8 mouse cellular contexts compared by ENCODE assay signal in the genomic region with DNA sequence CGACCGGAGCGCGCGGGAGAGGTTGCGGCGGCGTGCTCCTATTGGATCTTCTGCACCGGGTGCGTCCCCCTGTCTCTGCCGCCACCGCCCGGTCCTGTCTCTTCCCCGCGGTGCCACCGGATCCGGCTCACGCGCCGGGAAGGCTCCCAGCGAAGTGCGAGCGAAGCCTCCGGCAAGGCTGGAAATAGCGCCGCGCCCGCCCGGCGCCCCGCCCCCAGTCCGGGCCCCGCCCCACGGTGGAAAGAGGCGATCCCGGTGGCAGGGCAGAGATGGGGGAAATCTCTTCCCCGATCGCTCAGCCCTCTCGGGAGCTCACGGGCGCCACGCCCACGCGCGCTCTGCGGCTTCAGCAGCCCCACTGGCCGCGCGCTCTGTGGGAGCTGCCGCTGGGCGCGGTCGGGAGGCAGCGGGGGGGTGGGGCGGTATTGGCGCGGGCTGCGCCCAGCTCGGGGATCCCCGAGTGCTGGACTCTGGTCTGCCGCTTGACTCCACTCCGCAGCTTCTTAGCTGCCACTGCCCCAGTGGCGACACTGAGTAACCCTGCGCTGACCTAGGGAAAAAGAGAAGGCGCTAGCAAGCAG. TPM values are rescaled to one million over a fixed set of nuclear protein-coding genes. Genes with fewer than 3 reads are reported as not detected.
DNase-seq lines count a peak whose midpoint lies in the region; ATAC-seq and TF ChIP-seq lines count a peak whose summit lies in the region.

A gene (minus strand): TSS at position 181 of the 581 bp plus-strand sequence.

- H3K9ac ChIP-seq in liver, embryonic 16.5 days (ENCODE audit: low read depth, low read length): no peak within 1 kb of the TSS
- H3K9ac ChIP-seq in neural tube, embryonic 15.5 days (replicated peaks): peak within 1 kb of the TSS; percentile 61

- H3K4me2 ChIP-seq in liver, embryonic 16.5 days (ENCODE audit: low read depth, low read length): peak within 1 kb of the TSS; percentile 63
- H3K4me2 ChIP-seq in neural tube, embryonic 15.5 days: peak within 1 kb of the TSS; percentile 98

- no peaks in the 10 kb centered on the region for H3K9me3 ChIP-seq in liver, embryonic 16.5 days (replicated peaks; ENCODE audit: control insufficient read depth, low read length)
- no peaks in the 10 kb centered on the region for H3K9me3 ChIP-seq in neural tube, embryonic 15.5 days (replicated peaks)

- peak; percentile 2 for TF ChIP-seq CTCF in layer of hippocampus, adult 2 months (conservative IDR thresholded peaks at IDR 0.05)

- DNase-seq in Muller cell, postnatal 12 days (ENCODE audit: inconsistent ontology term): peak; percentile 84
- DNase-seq in cerebellum, adult 8-10 months: peak; percentile 25
- DNase-seq in heart, postnatal 4 days: peak; percentile 78
- DNase-seq in layer of hippocampus, adult 2 months (ENCODE audit: low spot score in 2 of 2): peak; percentile 67 to 73
- DNase-seq in urinary bladder, postnatal 36 days (ENCODE audit: low spot score in 2 of 2): peak; percentile 38 to 80

- no peaks in the 10 kb centered on the region for H3K36me3 ChIP-seq in liver, embryonic 16.5 days (ENCODE audit: control insufficient read depth, insufficient read depth)
- no peaks in the 10 kb centered on the region for H3K36me3 ChIP-seq in neural tube, embryonic 15.5 days

- no peaks in the 10 kb centered on the region; the same call in none of the 2 replicates for H3K4me1 ChIP-seq in liver, embryonic 16.5 days (ENCODE audit: control insufficient read depth, low read depth, low read length)
- H3K4me1 ChIP-seq in neural tube, embryonic 15.5 days: peaks cover 41% of the 10 kb centered on the region

- H3K27me3 ChIP-seq in liver, embryonic 16.5 days (ENCODE audit: control insufficient read depth, insufficient read depth, low read depth, low read length): peaks cover 41% of the 10 kb centered on the region
- H3K27me3 ChIP-seq in neural tube, embryonic 15.5 days (replicated peaks): peaks cover 40% of the 10 kb centered on the region

- WGBS in liver, embryonic 16.5 days (ENCODE audit: insufficient replicate concordance): under 1% methylated on average over 58 of the region's 65 CpGs
- under 1% methylated on average over 61 of the region's 65 CpGs for WGBS in neural tube, embryonic 15.5 days

- peak within 1 kb of the TSS; percentile 64 for H3K4me3 ChIP-seq in layer of hippocampus, adult 2 months
- peak within 1 kb of the TSS; percentile 57 for H3K4me3 ChIP-seq in liver, embryonic 16.5 days (ENCODE audit: low read depth, low read length)
- H3K4me3 ChIP-seq in neural tube, embryonic 15.5 days (replicated peaks): peak within 1 kb of the TSS; percentile 66

- H3K27ac ChIP-seq in layer of hippocampus, adult 2 months: peak within 1 kb of the TSS; percentile 68; the same call in 1 of the 2 replicates
- no peak within 1 kb of the TSS for H3K27ac ChIP-seq in liver, embryonic 16.5 days (ENCODE audit: low read length)
- H3K27ac ChIP-seq in neural tube, embryonic 15.5 days (replicated peaks): peak within 1 kb of the TSS; percentile 58; the same call in 1 of the 2 replicates

- ATAC-seq in frontal cortex, adult (ENCODE audit: low TSS enrichment): peak; percentile 78
- ATAC-seq in liver, embryonic 16.5 days (ENCODE audit: low read depth): peak; percentile 68
- ATAC-seq in neural tube, embryonic 15.5 days (ENCODE audit: low FRiP score): peak; percentile 85

RNA-seq across cellular contexts. Expression of the gene that starts here (rescaled TPM):
- under 1 TPM; 0.38 to 0.74 TPM for total RNA-seq in heart, postnatal 4 days (2021)
- 10 to 100 TPM; 25.7 to 39.9 TPM for total RNA-seq in layer of hippocampus, adult 2 months (2021)
- 0.33 and 0.54 TPM in 2 replicates for polyA plus RNA-seq in liver, embryonic 16.5 days (2015; fragmentation: Nextera tagmentation; extraction: Ambion mirVana)
- polyA plus RNA-seq in neural tube, embryonic 15.5 days (2015; fragmentation: Nextera tagmentation; extraction: Ambion mirVana): 13.2 and 13.3 TPM in 2 replicates

Comparison
In these comparisons a context has a peak if more than half of its experiments do, and no peak if none do; other contexts are left out.
1. RNA of the gene that starts here (total RNA-seq): 25.7 to 39.9 TPM in layer of hippocampus, adult 2 months; 0.38 to 0.74 TPM in heart, postnatal 4 days; every median in the first group is over 10 times any median in the second.
2. Peak in DNase-seq in heart, postnatal 4 days; RNA of the gene not detected or under 1 TPM.
3. Peak in ATAC-seq, H3K4me3 ChIP-seq and H3K4me2 ChIP-seq in liver, embryonic 16.5 days; RNA of the gene not detected or under 1 TPM.
4. DNase-seq: peak in every context shown above with its lines; median percentile 84 in Muller cell, postnatal 12 days; 78 in heart, postnatal 4 days; 70 in layer of hippocampus, adult 2 months; 59 in urinary bladder, postnatal 36 days; 25 in cerebellum, adult 8-10 months.
5. Peak in every context shown above with its lines, with median percentiles within 50 percentile points of each other: ATAC-seq and H3K4me3 ChIP-seq.